Mouse (Mus musculus): ENCODE measurements around the gene Lrp2bp. TPM values are rescaled to one million over a fixed set of nuclear protein-coding genes. Genes with fewer than 3 reads are reported as not detected.

Lrp2bp gene
- total and polyA plus RNA-seq, 2 experiments from 2014 or later = 0.36 to 0.99 TPM

DNA sequence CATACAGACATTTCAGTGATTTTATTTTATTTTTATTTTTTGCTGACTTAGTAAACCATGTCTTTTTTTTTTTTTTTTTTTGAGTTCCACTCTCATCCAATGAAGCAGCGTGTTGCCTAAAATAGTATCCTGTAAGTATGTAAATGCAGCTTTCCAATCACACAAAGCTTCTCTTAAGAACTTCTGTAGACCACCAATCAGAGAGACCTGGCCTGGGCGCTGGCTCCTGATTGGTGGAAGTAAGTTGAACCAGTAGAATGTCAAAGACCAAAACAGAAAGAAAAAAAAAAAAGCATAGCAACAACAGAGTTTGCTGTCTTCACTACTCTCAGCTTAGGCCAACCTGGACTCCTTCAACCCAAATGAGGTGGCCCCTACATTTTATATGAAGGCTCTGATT is 11.2 kb downstream of the Lrp2bp start:
- Histone ChIP-seq H3K4me2 (ENCODE audit: low read depth, low read length) (peak overlapping the region; percentile 65), H3K36me3 (replicated peaks; ENCODE audit: control insufficient read depth, insufficient read depth, low read length) (no peaks in the 10 kb centered on the region), H3K27ac (ENCODE audit: low read depth) (peak overlapping the region; percentile 77), H3K9me3 (replicated peaks; ENCODE audit: control insufficient read depth, low read length) (no peaks in the 10 kb centered on the region), H3K4me3 (ENCODE audit: low read depth, low read length) (peak overlapping the region; percentile 34), H3K4me1 (ENCODE audit: control insufficient read depth, insufficient read depth) (peaks cover 20% of the 10 kb centered on the region), H3K27me3 (ENCODE audit: control insufficient read depth, insufficient read depth, low read length) (no peaks in the 10 kb centered on the region), H3K9ac (replicated peaks; ENCODE audit: low read depth, low read length) (peak overlapping the region; percentile 47)
- 49% methylated on average over 2 of the region's 2 CpGs for WGBS
- TF ChIP-seq CTCF (IDR thresholded peaks at IDR 0.05; ENCODE audit: low read depth) = no peak
- no peak for TF ChIP-seq EP300 (IDR thresholded peaks at IDR 0.05; ENCODE audit: low read depth)
- ATAC-seq (ENCODE audit: insufficient read depth, low read depth) = peak; percentile 84
- DNase-seq (ENCODE audit: low spot score) = peak; percentile 51

- peak; percentile 67 for DNase-seq (ENCODE audit: low spot score)
- no peaks in the 10 kb centered on the region for H3K36me3 ChIP-seq (replicated peaks; ENCODE audit: control insufficient read depth, insufficient read depth, low read length)
- 9% methylated on average over 17 of the region's 17 CpGs for WGBS
These were observed 11.9 kb downstream of the Lrp2bp start for GRCm38 (mm10) chr8:46010746-46011680.

GRCm38 (mm10) chr8:46022203-46022602 is 23.1 kb downstream of the Lrp2bp start:
- no peaks in the 10 kb centered on the region for H3K9me3 ChIP-seq (replicated peaks; ENCODE audit: control insufficient read depth, low read length)
- no peaks in the 10 kb centered on the region for H3K27me3 ChIP-seq (ENCODE audit: control insufficient read depth, insufficient read depth, low read length)
- no peak overlapping the region for H3K4me3 ChIP-seq (ENCODE audit: low read depth, low read length)
- H3K36me3 ChIP-seq (replicated peaks; ENCODE audit: control insufficient read depth, insufficient read depth, low read length) = no peaks in the 10 kb centered on the region
- ATAC-seq (ENCODE audit: insufficient read depth, low read depth) (no peak), DNase-seq (ENCODE audit: low spot score) (no peak)
- H3K9ac ChIP-seq (replicated peaks; ENCODE audit: low read depth, low read length) = no peak overlapping the region
- 72% methylated on average over 9 of the region's 9 CpGs for WGBS
- H3K4me1 ChIP-seq (ENCODE audit: control insufficient read depth, insufficient read depth) = no peaks in the 10 kb centered on the region; the same call in 1 of the 2 replicates
- TF ChIP-seq CTCF (IDR thresholded peaks at IDR 0.05; ENCODE audit: low read depth) = no peak
- TF ChIP-seq EP300 (IDR thresholded peaks at IDR 0.05; ENCODE audit: low read depth) = no peak
- no peak overlapping the region for H3K4me2 ChIP-seq (ENCODE audit: low read depth, low read length)
- no peak overlapping the region for H3K27ac ChIP-seq (ENCODE audit: low read depth)

More at GRCm38 (mm10) chr8:46010746-46011680, 11.9 kb downstream of the Lrp2bp start:
- peak overlapping the region; percentile 34 for H3K4me3 ChIP-seq (ENCODE audit: low read depth, low read length)
- TF ChIP-seq CTCF (IDR thresholded peaks at IDR 0.05; ENCODE audit: low read depth) (peak; percentile 59), EP300 (IDR thresholded peaks at IDR 0.05; ENCODE audit: low read depth) (0 out of 2 replicates have a peak, but pooled peaks have one; percentile 34)
- H3K9me3 ChIP-seq (replicated peaks; ENCODE audit: control insufficient read depth, low read length) = no peaks in the 10 kb centered on the region
- peaks cover 13% of the 10 kb centered on the region for H3K4me1 ChIP-seq (ENCODE audit: control insufficient read depth, insufficient read depth)
- H3K27me3 ChIP-seq (ENCODE audit: control insufficient read depth, insufficient read depth, low read length) = no peaks in the 10 kb centered on the region
- peak overlapping the region; percentile 47 for H3K9ac ChIP-seq (replicated peaks; ENCODE audit: low read depth, low read length)
- H3K27ac ChIP-seq (ENCODE audit: low read depth) = peak overlapping the region; percentile 77
- peak; percentile 86 for ATAC-seq (ENCODE audit: insufficient read depth, low read depth)
- H3K4me2 ChIP-seq (ENCODE audit: low read depth, low read length) = peak overlapping the region; percentile 65

- Histone ChIP-seq H3K4me1 (ENCODE audit: control insufficient read depth, insufficient read depth) (no peaks in the 10 kb centered on the region; the same call in 1 of the 2 replicates), H3K36me3 (replicated peaks; ENCODE audit: control insufficient read depth, insufficient read depth, low read length) (no peaks in the 10 kb centered on the region), H3K27me3 (ENCODE audit: control insufficient read depth, insufficient read depth, low read length) (no peaks in the 10 kb centered on the region), H3K9me3 (replicated peaks; ENCODE audit: control insufficient read depth, low read length) (no peaks in the 10 kb centered on the region), H3K27ac (ENCODE audit: low read depth) (no peak overlapping the region), H3K4me2 (ENCODE audit: low read depth, low read length) (no peak overlapping the region), H3K9ac (replicated peaks; ENCODE audit: low read depth, low read length) (no peak overlapping the region), H3K4me3 (ENCODE audit: low read depth, low read length) (no peak overlapping the region)
- DNase-seq (ENCODE audit: low spot score) (no peak), ATAC-seq (ENCODE audit: insufficient read depth, low read depth) (no peak)
- 78% methylated on average over 9 of the region's 9 CpGs for WGBS
- TF ChIP-seq CTCF (IDR thresholded peaks at IDR 0.05; ENCODE audit: low read depth) (no peak), EP300 (IDR thresholded peaks at IDR 0.05; ENCODE audit: low read depth) (no peak)
These were observed 23.7 kb downstream of the Lrp2bp start for GRCm38 (mm10) chr8:46022758-46023157.

- 51% methylated on average over 4 of the region's 4 CpGs for WGBS
- DNase-seq (ENCODE audit: low spot score) = no peak
These were observed 25.3 kb downstream of the Lrp2bp start for GRCm38 (mm10) chr8:46024392-46024791.

More at GRCm38 (mm10) chr8:46024392-46024791, 25.3 kb downstream of the Lrp2bp start:
- no peak overlapping the region for H3K9ac ChIP-seq (replicated peaks; ENCODE audit: low read depth, low read length)
- no peak overlapping the region for H3K27ac ChIP-seq (ENCODE audit: low read depth)
- no peak overlapping the region for H3K4me3 ChIP-seq (ENCODE audit: low read depth, low read length)
- peak; percentile 55; the same call in 1 of the 2 replicates for ATAC-seq (ENCODE audit: insufficient read depth, low read depth)
- 0 out of 2 replicates have a peak, but pooled peaks cover 3% of the 10 kb centered on the region for H3K36me3 ChIP-seq (replicated peaks; ENCODE audit: control insufficient read depth, insufficient read depth, low read length)
- H3K9me3 ChIP-seq (replicated peaks; ENCODE audit: control insufficient read depth, low read length) = no peaks in the 10 kb centered on the region
- TF ChIP-seq EP300 (IDR thresholded peaks at IDR 0.05; ENCODE audit: low read depth) = no peak
- TF ChIP-seq CTCF (IDR thresholded peaks at IDR 0.05; ENCODE audit: low read depth) = no peak
- H3K4me2 ChIP-seq (ENCODE audit: low read depth, low read length) = no peak overlapping the region
- no peaks in the 10 kb centered on the region for H3K27me3 ChIP-seq (ENCODE audit: control insufficient read depth, insufficient read depth, low read length)
- no peaks in the 10 kb centered on the region; the same call in 1 of the 2 replicates for H3K4me1 ChIP-seq (ENCODE audit: control insufficient read depth, insufficient read depth)

All from heart, postnatal 0 days (tissue).